Mouse (Mus musculus) megakaryocyte, embryonic 14.5 days (primary cell): ENCODE results near the gene Vtn.

ENCODE experiments used
- FLI1 ChIP-seq: IDR thresholded peaks from 2 replicates; pipeline ENCODE4 v1.6.1; 2012; ENCODE audit warnings: low read length, inconsistent platforms, mixed read lengths
- GATA1 ChIP-seq: IDR thresholded peaks from 3 replicates; pipeline ENCODE4 v1.6.1; 2012; ENCODE audit warnings: mixed read lengths, low read length, inconsistent platforms, borderline replicate concordance

GRCm38 (mm10) chr11:78544449-78545111 lies 45.7 kb downstream of the Vtn start:
- no peak for TF ChIP-seq FLI1
- no peak for TF ChIP-seq GATA1
